Mouse (Mus musculus): ENCODE measurements at regions not wholly inside any gene's neighbourhood (a gene's known extent, or its start where the extent isn't known, plus 50 kb on each side); places are given as distances from the start of the nearest gene placed in this dataset.

DNA sequence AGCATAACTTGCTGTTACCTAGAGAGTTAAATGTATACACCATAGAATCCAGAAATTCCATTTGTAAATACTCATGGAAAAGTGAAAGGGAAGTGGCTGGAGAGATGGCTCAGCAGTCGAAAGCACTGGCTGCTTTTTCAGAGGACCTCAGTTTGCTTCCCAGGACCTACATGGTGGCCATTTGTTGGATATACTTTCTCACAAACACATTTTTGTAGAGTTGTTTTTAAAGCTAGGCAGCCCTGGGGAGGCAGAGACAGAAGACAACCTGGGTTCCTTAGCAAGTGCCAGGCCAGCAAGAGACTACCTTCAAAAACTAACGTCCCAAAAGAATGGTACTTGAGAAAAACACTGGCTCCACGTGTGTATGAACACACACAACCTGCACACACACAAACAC lies 124.0 kb upstream of the Gm15217 start:
- TF ChIP-seq CTCF (conservative IDR thresholded peaks at IDR 0.05; ENCODE audit: low read length) (no peak), NANOG (IDR thresholded peaks at IDR 0.05; ENCODE audit: borderline replicate concordance, low read length) (no peak)

Data from E14TG2a.4 (cell line).